Mouse (Mus musculus) testis, adult 2 months (tissue): Measurements from ENCODE around the gene Gsn.

Experiments used
- CTCF ChIP-seq: fragments of 200-500 bp; IDR thresholded peaks from 2 replicates; pipeline ENCODE4 v1.5.1; 2012; ENCODE audit warnings: low read depth, mild to moderate bottlenecking, inconsistent platforms, low read length, moderate library complexity; ENCODE audit not compliant: control insufficient read depth, insufficient read depth, insufficient replicate concordance
- POLR2A ChIP-seq: fragments of 200-500 bp; IDR thresholded peaks from 2 replicates; pipeline ENCODE4 v1.6.1; 2012; ENCODE audit warnings: low read depth, mild to moderate bottlenecking, inconsistent platforms, low read length, moderate library complexity; ENCODE audit not compliant: control insufficient read depth

- peak; percentile 73; the same call in 1 of the 2 replicates for TF ChIP-seq CTCF
- no peak for TF ChIP-seq POLR2A
Observed at GRCm38 (mm10) chr2:35270531-35270984, 14.4 kb downstream of the Gsn start.
